Mouse (Mus musculus): ENCODE data around the gene Actrt2.

Actrt2 gene

DNA sequence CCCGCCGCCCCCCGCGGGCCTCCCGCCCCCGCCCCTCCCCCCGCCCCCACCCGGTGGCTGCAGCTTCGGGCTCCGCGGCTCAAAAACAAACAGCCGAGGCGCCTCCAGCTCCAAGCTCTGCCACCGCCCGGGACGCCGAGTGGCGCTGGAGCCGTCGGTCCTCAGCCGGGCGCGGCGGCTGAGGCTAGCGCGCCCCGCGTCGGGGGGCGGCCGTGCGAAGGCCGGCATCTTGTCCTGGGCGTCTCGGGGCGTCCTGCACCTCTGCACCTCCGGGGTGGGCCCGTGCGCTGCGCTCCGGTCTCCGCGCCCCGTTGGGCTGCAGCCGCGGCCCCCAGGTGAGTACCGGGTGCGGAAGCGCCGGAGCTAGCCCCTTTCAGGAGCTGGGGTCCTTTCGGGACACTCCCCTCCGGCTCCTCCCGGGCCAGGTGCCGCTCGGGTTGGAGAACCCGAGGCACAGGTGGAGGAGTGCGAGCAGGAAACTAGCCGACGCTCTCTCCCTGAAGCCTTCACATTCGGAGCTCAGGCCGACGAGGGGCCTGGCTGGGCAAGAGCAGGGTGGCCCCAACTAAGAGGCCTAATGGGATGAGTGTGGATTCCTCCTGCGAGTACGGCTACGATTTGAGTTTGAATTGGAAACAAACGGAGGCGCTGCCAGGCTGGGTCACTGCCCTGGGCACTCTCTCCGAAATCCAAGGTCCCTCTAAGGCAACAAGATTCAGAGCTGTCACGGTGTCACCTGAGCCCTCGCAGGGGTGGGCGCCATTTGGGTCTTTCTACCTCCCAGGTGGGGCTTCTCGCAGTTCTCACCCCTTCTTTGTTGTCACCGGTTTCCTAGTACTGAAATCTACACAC lies 30.0 kb downstream of the Actrt2 start:
- DNase-seq = no peak

DNA sequence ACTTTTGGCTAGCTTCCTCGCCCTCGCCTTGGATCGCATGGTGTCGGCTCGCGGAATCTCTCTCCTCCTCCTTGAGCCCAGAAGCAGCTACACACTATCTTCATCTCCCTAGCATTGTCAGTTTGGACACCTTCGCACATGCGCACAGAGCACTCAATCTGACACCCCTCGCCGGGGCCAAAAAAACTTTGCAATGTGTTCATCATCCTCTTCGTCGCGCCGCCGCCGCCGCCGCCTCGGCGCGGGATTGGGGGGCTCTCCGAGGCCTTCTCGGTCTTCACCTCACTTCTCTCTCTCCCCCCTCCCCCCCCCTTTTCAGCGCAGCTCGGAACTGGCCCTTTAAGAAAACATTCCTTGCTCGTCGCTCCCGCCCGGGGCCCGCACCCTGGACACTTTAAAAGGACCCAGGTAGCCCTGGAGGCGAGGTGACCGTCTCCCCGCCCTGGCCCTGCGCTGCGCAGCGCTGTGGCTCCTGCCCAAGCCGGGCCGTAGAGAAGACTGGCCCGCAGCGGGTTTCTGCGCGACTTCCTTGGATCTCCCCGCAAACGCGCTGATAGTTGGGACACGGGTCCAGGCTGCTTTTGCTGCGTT lies 30.9 kb downstream of the Actrt2 start, which contains the start of gene Prdm16:
Gene Prdm16, minus strand, starts transcription at position 153 of the 591 bp plus-strand sequence.
- no peak for DNase-seq

DNA sequence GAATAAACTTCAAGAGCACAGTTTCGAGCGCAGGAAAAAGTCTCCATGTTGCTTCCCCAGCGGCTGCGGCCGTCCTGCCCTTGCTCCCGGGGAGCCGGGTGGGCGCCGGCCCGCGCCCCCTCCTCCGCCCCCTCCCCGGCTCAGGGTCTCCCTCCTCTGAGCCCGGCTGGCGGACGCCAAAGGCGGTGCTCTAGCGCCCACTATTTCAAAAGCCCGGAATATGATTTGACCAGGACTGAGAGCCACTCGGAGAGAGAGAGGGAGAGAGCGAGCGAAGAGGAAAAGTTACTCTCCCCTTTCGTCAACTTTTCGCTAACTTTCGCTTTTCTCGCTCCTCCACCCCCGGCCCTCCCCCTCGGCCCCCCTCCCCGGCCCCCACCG lies 31.6 kb downstream of the Actrt2 start:
- DNase-seq = no peak

DNA sequence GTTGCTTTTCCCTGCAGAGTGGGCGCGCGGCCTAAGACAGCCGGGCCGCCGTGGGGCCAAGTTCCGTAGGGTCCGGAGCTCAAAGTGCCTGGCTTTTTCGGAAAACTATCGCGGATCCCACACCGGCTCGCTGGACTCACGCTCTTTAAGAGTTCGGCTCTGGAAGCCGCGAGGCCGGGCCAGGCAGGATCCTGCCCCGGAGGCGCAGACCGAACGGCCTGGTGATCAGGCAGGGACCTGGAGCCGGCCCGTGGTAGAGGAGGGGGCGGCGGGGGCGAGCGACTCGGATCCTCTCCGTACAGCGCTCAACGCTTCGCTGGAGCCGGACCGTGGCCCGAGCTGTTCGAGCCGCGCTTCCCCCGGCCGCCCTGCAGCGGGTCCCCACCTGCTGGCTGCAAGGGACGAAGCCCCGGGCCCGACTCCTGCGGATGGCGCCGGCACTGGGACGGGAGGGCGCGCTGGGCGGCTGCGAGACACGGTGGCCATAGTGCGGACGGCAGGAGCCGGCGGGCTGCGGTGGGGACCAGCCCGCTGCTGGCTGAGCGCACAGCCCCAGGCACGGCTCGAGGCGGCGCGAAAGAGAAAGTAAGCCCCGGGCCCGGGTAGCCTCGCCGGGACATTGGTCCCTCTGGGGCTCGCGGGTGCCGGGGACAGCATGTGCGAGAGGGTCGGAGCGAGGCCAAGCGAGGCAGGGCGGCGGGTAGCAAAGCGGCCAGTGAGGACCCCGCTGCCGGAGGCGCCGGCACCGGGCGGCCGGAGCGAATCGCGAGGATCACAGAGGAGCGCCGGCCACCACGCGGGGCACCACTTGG lies 32.2 kb downstream of the Actrt2 start:
- DNase-seq = no peak

DNA sequence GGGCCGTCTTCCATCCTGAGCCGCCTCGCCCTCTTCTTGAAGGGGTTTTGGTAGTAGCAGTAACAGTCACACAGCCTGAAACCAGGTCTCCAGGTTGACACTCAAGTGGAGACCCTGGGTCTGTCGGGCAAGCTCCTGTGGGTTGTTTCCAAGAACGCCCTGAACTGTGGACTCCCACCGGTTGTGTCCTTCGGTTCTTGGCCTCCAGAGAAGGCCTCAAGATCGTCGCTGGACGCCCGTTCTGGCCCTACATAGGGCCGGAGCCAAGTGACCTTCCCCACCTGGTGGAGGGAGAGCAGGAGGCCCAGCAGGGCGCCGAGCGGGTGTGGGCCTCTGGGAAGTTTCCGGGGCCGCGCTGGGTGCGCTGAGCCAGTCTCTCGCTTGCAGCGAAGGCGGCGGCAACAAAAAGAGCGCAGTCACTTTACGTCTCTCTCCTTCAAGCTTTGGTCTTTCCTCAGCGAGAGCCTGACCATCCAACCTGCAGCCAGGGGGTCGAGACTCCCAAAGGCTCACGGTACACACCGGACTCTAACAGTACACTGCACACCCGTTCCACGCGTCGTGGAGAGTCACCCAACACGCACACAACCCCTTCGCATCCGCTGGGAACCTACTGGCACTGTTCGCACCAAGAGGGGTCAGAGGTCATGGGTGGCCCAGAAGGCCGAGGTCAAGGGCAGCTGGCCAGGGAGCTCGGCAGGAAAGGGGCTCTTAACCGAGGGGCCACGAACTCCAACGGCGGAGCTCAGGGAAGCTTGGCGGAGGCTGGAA lies 33.0 kb downstream of the Actrt2 start:
- no peak for DNase-seq

DNA sequence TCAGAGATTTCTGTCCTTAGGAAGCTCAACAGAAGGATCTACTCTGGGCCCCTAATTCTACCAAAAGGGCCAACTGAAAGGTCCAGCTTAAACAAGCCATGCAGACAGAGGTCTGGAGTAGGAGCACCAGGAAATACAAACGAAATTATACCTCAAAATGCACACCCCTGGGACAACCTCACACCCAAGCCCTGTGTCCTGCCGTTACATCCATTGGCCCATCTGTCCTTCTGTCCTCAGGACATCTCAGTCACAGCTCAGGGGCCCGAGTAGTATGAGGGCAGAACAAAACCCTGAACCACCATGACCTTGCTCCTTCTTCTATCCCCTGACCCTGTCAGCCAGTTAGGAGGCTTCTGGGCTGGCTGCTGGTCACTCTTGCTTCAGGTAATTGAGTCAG lies 33.7 kb downstream of the Actrt2 start:
- DNase-seq = no peak

DNA sequence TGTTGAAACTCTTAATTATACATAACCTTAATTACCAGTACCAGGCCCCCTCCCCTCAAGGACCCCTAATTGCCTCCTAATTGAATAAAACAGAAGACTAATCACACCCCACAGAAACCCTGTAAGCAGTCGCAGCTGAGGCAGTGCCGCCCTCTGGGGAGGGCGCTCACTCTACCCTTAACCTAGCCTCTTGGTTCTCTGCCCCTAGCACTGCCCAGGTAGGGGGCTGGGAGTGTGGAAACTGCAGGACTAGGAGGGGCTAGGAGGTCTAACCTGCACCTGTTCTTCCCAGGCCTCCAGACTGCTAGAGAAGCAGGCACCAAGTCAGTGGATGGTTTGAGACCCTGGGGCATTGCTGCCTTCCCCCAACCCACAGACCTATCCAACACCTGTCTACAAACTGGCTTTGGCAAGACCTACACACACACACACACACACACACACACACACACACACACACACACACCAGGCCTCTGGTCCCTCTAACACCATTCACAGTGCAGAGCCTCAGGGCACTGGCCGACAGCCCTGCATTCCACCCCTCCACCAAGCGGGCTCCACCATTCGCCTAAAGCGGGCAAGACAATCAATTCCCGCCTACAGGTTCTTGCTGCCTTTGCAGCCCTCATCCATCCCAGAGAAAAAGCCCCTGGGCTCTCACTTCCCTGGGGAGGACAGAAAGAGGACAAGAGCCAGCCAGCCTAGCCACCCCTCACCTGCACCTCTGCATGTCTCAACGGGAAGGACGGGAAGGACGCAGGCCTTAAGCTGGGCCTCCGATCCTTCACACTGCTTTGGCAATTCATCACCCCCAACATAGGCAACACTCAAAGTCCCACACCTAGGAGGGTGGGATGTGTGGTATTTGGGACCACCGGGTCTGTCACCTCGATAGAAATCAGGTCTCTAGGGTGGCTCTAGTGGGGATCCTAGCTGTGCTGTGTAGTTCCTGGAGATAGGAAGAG lies 34.6 kb downstream of the Actrt2 start:
- no peak for DNase-seq

DNA sequence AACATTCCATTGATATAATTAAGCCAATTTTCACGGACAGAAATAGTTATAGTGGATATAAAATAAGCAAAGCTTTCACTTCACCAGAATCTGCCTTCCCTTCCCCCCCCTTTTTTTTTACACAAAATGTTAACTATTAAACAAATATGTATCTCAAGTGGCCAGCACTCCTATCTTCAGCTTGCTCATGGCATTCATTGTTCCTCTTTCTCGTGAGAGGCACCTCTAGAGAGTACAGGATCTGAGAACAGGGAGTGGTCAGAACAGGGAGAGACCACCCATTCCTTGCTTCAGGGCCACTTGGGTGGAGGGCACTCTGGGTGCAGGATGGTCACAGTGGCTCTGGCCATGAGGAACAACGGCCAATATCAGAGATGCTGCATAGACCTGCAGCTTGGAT lies 36.9 kb downstream of the Actrt2 start:
- no peak for DNase-seq

DNA sequence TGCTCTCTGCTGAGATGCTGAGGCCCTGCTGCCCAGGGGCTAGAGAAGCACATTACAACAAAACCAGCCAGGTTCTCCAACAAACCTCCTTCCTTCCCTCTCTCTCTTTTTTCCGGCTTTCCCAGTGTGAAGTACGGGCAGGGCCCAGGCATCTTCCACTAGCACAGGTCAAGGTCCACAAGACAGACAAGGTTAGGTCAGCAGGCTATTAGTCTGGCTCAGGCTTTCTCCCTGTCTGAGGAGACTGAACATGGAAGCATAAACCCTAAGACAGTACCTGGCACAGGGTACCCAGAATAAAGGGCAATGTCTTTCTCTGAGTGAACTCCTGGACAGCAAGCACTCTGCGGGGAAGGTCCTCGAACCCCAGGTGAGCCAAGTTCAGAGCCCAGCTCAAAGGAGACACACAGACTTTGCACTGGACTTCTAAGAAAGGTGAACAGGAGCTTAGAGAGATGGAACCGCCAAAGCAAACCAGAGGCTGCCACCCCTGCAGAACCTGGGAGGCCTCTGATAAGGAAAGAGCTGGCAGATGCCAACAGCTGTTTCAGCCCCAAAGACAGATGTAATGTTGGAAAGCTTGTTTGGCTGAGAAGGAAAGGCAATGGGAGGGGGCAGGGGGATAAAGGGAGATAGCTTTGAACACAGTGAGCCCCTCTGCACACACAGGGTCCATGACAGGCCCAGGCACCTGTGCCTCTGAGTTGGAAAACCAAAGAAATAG lies 40.1 kb downstream of the Actrt2 start:
- DNase-seq = no peak

DNA sequence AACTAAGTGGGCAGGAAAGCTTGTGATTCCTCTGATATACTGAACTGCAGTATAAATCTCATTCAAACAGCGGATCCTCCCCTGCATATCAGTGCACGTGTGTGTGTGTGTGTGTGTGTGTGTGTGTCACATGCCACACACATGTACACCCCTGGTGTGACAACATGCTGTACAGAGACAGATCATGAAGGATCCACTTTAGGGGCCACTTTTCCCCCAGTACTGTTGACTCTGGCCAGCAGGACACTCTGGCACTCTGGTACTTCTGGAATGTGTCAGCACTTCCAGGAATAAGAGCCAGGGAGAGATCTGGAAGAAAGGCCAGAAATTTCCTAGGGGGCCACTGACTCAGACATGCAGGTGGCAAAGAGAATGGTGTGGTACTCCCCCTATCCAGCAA lies 41.4 kb downstream of the Actrt2 start:
- no peak for DNase-seq

DNA sequence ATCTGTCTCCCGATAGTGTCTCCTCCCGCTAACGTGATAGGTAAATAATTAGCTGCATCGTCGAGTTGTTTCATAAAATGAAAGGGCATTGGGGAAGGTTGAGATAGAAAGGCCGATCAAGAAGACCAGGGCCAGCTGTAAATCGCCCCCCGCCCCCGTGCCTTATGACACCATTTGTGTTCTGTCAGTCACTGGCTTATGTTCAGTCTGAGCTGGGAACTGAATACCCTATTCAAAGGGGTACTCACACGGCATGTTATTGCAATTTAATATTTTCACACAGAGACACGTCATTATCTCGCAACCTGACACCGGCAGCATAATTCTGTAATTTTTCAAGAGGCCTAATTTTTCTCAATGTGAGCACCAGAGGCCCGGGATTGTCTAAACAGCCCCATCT lies 42.0 kb downstream of the Actrt2 start:
- DNase-seq = no peak

DNA sequence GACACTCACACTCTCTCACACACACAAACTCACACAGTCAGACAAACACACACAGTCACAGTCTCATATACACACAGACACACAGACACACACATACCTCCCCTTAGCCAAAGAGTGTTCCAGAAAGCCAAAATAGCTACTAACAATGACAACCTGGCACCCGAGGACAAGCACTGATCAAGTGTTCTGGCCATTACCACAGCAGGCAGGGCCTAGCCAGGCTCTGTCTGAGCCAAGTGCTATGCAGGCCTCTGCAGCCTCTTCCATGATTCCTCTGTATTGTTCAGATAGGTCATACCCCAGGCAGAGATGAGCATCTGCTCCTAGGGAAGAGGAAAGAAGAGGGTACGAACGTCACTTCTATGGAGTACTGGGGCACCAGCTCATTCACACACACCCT lies 44.4 kb downstream of the Actrt2 start:
- no peak for DNase-seq

DNA sequence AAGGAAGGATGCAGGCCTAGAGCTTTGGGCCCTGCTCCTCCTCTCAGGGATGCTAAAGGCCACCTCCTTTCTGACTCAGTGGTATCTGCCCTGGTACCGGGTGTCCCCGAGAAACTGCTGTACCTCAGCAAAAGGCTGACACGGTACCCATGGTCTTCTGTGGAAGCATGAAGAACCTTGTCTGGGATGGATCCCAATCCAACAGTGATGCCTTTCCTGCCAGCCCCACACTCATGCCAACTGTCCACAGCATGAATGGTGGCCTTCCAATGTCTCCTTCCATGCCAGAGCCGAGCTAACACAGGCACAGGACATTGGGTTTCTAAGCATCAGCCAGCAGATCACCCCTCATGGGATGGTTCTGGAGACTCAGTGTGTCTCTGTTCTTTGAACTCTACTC lies 45.1 kb downstream of the Actrt2 start:
- no peak for DNase-seq

Measured in cerebellum, adult 18-20 months (tissue).